In genomic region chr1:84286682-84287111, GRCm38 (mm10) we compare ENCODE assay signal across 8 mouse cellular contexts.
DNase-seq lines count a peak whose midpoint lies in the region; ATAC-seq lines count a peak whose summit lies in the region.

No protein-coding gene starts in this region.

- intact Hi-C loops in heart, postnatal 36 days (cut with DNase I), result loop anchor here (10.0 kb wide), 3 partner anchors 132 to 542 kb away; no protein-coding TSS in a partner anchor

- no peak for ATAC-seq in CD4-positive, CD25-positive, alpha-beta regulatory T cell, adult 4 months

- peak; percentile 32 for DNase-seq in CD4-positive, CD25-positive, alpha-beta regulatory T cell, adult 2 months (ENCODE audit: low read depth, low spot score)
- peak; percentile 52 for DNase-seq in WW6 (ENCODE audit: low read depth, low spot score)
- peak; percentile 51 for DNase-seq in embryo, embryonic 11.5 days (ENCODE audit: low read depth, low spot score)
- DNase-seq in heart, postnatal 36 days, result peak; percentile 49 to 73
- peak; percentile 46 to 68 for DNase-seq in layer of hippocampus, adult 8-10 months (ENCODE audit: low spot score in 2 of 2)
- DNase-seq in lung, postnatal 36 days, result peak; percentile 58
- peak; percentile 82 to 83 for DNase-seq in right cerebral cortex, adult 2 months (ENCODE audit: low spot score in 2 of 2)

Comparison
In these comparisons a context has a peak if more than half of its experiments do, and no peak if none do; other contexts are left out.
1. DNase-seq: peak in every context shown above with its lines; median percentile 82 in right cerebral cortex, adult 2 months; 61 in heart, postnatal 36 days; 58 in lung, postnatal 36 days; 57 in layer of hippocampus, adult 8-10 months; 52 in WW6; 51 in embryo, embryonic 11.5 days; 32 in CD4-positive, CD25-positive, alpha-beta regulatory T cell, adult 2 months.